Comparison of ENCODE assay signal across 14 mouse cellular contexts in the genomic region with DNA sequence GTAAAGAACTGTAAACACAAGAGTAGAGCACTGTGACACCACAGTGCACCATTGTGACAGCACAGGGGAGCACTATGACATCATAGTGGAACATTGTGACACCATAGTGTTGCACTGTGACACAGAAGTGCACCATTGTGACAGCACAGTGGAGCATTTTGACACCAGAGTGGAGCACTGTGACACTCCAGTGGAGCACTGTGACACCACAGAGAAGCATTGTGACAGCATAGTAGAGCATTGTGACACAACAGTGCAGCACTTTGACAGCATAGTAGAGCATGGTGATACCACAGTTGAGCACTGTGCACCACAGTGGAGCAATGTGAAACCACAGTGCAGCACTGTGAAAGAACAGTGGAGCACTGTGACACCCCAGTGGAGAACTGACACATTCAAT.
DNase-seq lines count a peak whose midpoint lies in the region; ATAC-seq lines count a peak whose summit lies in the region.
"Had no signal": no experiment of that assay in that cellular context is flagged by ENCODE, and none has a peak within 500 bp of the region (broad histone marks: within the 10 kb centered on the region; RNA-seq: fewer than 3 reads in every experiment).

No protein-coding gene starts in this region.

- no peaks in the 10 kb centered on the region for H3K4me1 ChIP-seq in heart, embryonic 15.5 days (replicated peaks)
- no peaks in the 10 kb centered on the region for H3K4me1 ChIP-seq in heart, embryonic 12.5 days (replicated peaks)
- H3K4me1 ChIP-seq in megakaryocyte, embryonic 14.5 days = no peaks in the 10 kb centered on the region; the same call in 1 of the 2 replicates
- H3K4me1 ChIP-seq: hindbrain, embryonic 12.5 days; liver, embryonic 15.5 days; midbrain, embryonic 12.5 days had no signal

- no peak overlapping the region for H3K27ac ChIP-seq in heart, embryonic 15.5 days
- no peak overlapping the region for H3K27ac ChIP-seq in heart, embryonic 12.5 days (ENCODE audit: poor library complexity, severe bottlenecking)
- H3K27ac ChIP-seq: hindbrain, embryonic 12.5 days; kidney, postnatal 0 days; liver, embryonic 15.5 days; midbrain, embryonic 12.5 days had no signal

- peak; percentile 1 for DNase-seq in urinary bladder, postnatal 14 days (ENCODE audit: low spot score)
- no peak for DNase-seq in urinary bladder, postnatal 10 days (ENCODE audit: low spot score)
- no peak for DNase-seq in left cerebral cortex, postnatal 4 days
- no peak for DNase-seq in cerebellum, postnatal 10 days
- no peak for DNase-seq in neural tube, embryonic 10.5 days (ENCODE audit: extremely low spot score, low spot score)
- DNase-seq: cerebellum, postnatal 36 days; gastrocnemius, postnatal 14 days had no signal

- intact Hi-C loops in left cerebral cortex, postnatal 4 days (cut with DNase I) = no loop called here

- no peaks in the 10 kb centered on the region for H3K36me3 ChIP-seq in heart, embryonic 15.5 days
- no peaks in the 10 kb centered on the region for H3K36me3 ChIP-seq in heart, embryonic 12.5 days
- no peaks in the 10 kb centered on the region for H3K36me3 ChIP-seq in megakaryocyte, embryonic 14.5 days (replicated peaks; ENCODE audit: low read length)
- H3K36me3 ChIP-seq: hindbrain, embryonic 12.5 days; liver, embryonic 15.5 days; midbrain, embryonic 12.5 days had no signal

- no peaks in the 10 kb centered on the region for H3K27me3 ChIP-seq in heart, embryonic 15.5 days
- no peaks in the 10 kb centered on the region for H3K27me3 ChIP-seq in heart, embryonic 12.5 days (replicated peaks)
- H3K27me3 ChIP-seq in megakaryocyte, embryonic 14.5 days (replicated peaks) = no peaks in the 10 kb centered on the region
- H3K27me3 ChIP-seq: hindbrain, embryonic 12.5 days; liver, embryonic 15.5 days; midbrain, embryonic 12.5 days had no signal

- no peak overlapping the region for H3K9ac ChIP-seq in heart, embryonic 15.5 days
- H3K9ac ChIP-seq in heart, embryonic 12.5 days = no peak overlapping the region
- H3K9ac ChIP-seq: hindbrain, embryonic 12.5 days; liver, embryonic 15.5 days; midbrain, embryonic 12.5 days had no signal

- H3K4me2 ChIP-seq in heart, embryonic 15.5 days = no peak overlapping the region
- H3K4me2 ChIP-seq in heart, embryonic 12.5 days = no peak overlapping the region
- H3K4me2 ChIP-seq: hindbrain, embryonic 12.5 days; liver, embryonic 15.5 days; midbrain, embryonic 12.5 days had no signal

- no peak overlapping the region for H3K4me3 ChIP-seq in heart, embryonic 15.5 days
- no peak overlapping the region for H3K4me3 ChIP-seq in heart, embryonic 12.5 days
- H3K4me3 ChIP-seq in megakaryocyte, embryonic 14.5 days (replicated peaks) = peak overlapping the region; percentile 20
- H3K4me3 ChIP-seq: hindbrain, embryonic 12.5 days; liver, embryonic 15.5 days; midbrain, embryonic 12.5 days had no signal

- 0 out of 2 replicates have a peak, but pooled peaks have one; percentile 36 for ATAC-seq in heart, embryonic 15.5 days (replicated peaks; ENCODE audit: insufficient number of reproducible peaks, insufficient read depth, low FRiP score, low read depth)
- no peak for ATAC-seq in heart, embryonic 12.5 days (ENCODE audit: insufficient number of reproducible peaks, low FRiP score)

- H3K9me3 ChIP-seq in heart, embryonic 15.5 days (replicated peaks) = peaks cover 27% of the 10 kb centered on the region; the same call in 1 of the 2 replicates
- H3K9me3 ChIP-seq in heart, embryonic 12.5 days (replicated peaks) = peaks cover 47% of the 10 kb centered on the region
- peaks cover 49% of the 10 kb centered on the region for H3K9me3 ChIP-seq in megakaryocyte, embryonic 14.5 days
